Mouse (Mus musculus) CD4-positive, CD25-positive, alpha-beta regulatory T cell, adult 4 months (primary cell): ENCODE measurements around the gene Kat8. TPM values are rescaled to one million over a fixed set of nuclear protein-coding genes. Genes with fewer than 3 reads are reported as not detected.

Experiments used
- ATAC-seq: one replicate; pipeline ENCODE4 v1.8.0; 2017
- polyA plus RNA-seq, 2 experiments: library from polyadenylated mRNA; unstranded; fragments of 100-300 nt; shearing (Covaris generic); gene quantifications; one replicate each; pipeline ENCODE4 v1.2.1; 2017

Gene Kat8
- polyA plus RNA-seq, 2 experiments from 2014 or later = 39.8 to 41.9 TPM

DNA sequence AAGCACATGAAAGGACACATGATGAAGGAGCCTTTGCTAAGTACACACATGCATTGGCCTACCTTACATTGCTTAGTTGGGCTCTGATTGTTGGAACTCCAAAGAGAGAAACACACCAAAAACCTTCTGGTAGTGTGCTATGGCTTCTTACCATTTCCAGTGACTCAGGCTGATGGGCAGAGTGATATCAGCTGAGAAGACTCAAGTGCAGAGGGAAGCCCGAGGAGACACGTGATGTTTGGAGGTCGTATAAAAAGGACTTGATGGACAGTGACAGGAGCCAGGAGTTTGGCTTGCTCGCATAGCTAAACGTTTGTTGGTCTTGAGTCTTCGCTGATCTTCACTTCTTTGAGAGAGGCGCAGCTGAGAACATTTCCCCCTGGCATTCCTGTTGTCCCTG, 14.8 kb upstream of the Kat8 start:
- no peak for ATAC-seq

DNA sequence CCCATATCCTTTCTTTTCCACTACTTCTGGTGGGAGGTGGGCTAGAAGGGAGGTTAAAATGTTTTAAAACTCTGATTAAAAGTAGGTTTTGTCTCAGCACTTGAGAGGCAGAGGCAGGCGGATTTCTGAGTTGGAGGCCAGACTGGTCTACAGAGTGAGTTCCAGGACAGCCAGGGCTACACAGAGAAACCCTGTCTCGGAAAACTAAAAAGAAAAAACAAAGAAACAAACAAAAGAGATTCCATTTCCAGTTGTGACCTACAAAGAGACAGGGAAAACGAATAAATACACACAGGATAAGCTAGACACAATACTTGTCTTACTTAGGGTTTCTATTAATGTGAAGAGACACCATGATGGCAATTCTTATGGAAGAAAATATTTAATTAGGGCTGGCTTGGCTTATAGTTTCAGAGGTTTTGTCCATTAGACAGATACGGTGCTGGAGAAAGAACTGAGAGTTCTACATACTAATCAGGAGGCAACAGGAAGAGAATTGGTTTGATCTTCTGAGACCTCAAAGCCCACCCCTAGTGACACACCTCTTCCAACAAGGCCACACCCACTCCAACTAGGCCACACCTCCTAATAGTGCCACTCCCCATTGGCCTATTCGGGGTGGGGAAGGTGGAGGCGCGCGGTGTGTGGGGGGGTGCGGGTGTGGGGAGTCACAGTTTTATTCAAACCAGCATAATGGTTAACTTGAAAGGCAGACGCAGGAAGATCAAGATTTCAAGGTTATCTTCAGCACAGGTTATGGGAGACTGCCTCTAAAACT, 13.9 kb upstream of the Kat8 start:
- no peak for ATAC-seq

GRCm38 (mm10) chr7:127899997-127900396, 12.3 kb upstream of the Kat8 start:
- no peak for ATAC-seq

DNA sequence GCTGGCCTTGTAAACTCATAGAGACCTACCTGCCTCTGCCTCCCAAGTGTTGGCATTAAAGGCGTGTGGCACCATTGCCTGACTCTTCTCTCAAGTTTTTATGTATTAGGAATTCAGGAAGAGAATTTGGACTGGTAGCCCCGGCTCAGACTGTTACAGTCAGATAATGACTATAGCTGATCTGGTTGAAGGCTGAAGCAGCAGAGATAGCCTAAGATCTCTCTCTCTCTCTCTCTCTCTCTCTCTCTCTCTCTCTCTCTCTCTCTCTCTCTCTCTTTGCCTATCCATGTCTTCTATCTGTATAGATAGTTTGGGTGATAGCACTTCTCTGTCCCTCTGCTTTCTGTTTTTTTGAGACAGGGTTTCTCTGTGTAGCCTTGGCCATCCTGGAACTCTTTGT, 10.5 kb upstream of the Kat8 start:
- ATAC-seq = no peak

DNA sequence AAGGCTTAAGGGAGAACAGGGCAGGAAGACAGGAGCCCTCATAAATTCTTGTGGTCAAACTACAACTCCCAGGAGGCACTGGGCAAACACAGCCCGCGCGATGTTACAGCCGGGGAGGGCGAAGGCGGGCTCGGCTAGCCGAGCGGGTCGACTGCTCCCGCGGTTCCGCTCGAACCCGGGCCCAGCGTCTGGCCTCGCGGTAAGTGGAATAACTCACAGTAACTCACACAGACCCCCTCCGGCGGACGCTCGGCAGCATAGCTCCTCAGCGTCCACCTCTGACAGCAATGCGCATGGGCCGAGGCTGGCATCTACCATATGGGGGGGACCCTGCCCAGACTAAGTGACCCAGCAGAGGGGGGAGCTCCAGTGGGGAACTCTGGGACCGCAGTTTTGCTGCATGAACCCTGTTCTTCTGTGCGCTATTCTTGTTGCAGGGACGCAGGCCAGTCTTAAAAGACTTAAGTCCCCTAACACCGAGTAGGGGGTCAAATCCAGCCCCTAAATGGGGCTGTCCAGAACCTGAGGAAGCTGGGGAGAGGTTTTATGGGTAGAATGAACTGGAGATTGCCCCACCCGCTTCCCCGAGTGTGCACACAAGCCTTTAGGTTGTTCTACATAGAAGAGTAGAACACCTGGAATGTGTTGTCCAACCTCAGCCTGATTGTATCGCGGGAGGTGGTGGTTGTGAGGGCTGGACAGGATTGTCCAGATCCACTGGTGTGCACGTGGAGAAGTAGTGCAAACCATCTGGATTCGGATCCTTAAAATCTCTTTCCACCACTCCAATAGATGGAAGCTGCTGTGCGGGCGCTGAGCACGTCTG, 8.1 kb upstream of the Kat8 start, which contains the start of gene Bckdk:
Gene Bckdk, plus strand, starts transcription at position 112 of the 826 bp plus-strand sequence.
- peak; percentile 97 for ATAC-seq

DNA sequence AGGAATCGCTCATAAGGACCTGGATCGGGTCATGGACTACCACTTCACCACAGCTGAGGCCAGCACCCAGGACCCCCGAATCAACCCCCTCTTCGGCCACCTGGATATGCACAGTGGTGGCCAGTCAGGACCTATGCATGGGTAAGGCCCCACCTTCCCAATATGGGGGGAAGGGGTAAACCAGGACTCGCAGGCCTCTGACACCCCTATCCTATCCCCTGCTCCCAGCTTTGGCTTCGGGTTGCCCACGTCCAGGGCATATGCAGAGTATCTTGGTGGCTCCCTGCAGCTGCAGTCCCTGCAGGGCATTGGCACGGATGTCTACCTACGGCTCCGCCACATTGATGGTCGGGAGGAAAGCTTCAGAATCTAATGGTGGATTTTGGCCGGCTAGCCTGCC, 4.4 kb upstream of the Kat8 start:
- ATAC-seq = no peak

DNA sequence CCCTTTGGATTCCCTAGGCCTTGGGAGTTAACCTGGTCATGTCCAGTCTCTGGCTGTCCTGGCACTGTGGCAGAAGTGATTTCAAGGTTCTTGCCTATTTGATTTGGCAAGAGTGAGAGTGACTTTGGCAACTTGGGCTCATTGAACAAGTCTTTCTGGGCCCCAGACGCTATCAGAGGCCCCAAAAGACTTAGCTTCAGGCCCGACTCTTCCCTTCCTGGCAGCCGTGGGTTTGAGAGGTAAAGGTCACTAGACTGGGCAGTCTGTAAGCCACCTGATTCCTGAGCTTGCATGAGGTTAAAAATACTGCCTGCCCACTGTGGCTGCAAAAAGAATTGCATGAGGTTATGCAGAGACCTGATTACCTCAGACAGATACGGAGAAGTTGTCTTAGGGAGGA, 3.7 kb upstream of the Kat8 start:
- no peak for ATAC-seq

- no peak for ATAC-seq
These were observed 622 bp downstream of the Kat8 start for GRCm38 (mm10) chr7:127912938-127913337.

DNA sequence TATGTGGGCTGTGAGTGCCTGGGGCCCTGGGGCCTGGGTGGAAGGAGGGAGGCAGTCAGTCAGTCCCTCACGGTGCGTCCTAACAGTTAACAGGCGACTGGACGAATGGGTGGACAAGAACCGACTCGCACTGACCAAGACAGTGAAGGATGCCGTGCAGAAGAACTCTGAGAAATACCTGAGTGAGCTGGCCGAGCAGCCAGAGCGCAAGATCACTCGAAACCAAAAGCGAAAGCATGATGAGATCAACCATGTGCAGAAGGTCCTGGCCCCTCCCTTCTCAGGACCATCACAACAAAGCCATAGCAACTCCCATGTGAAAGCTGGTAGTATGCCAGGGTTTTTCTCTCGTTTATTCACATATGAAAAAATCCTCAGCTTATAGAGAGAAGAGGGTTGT, 3.0 kb downstream of the Kat8 start:
- no peak for ATAC-seq

- ATAC-seq = no peak
These were observed 5.9 kb downstream of the Kat8 start for GRCm38 (mm10) chr7:127918203-127918602.

DNA sequence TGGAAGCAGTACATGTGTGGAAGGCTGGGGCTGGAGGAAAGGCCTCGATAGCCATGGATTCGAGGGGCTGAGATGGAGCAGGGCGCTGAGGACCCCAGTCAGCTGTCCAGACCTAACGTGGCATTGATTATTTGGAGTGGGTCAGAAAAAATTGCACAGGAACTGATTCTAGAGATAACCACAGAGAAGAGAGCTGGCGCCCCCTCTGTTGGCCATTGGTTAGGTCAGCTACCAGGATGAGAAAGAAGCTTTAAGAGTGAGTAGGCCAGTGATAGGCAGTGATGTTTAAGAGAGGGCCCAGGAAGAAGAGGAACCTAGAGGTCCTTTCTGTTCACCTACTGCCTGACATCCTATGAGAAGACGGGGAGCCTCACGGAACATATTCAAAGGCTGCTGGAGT, 7.0 kb downstream of the Kat8 start:
- ATAC-seq = no peak

DNA sequence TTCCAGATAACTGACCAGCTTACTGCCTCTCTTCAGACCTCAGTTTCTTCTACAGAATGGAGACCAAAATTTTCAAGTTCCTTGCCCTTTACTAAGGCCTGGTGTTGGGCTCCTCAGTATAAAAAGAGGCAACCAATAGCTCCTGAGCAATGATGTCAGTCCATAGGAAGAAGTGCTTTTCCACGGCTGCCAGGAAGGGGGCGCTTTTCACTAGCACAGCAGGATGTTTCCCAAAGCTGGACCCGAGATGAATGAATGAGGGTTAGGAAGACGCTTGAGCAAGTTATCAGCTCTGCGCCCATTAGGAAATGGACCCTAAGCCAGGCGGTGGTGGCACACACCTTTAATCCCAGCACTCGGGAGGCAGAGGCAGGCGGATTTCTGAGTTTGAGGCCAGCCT, 9.2 kb downstream of the Kat8 start:
- no peak for ATAC-seq

GRCm38 (mm10) chr7:127922451-127923275, 10.3 kb downstream of the Kat8 start:
- peak; percentile 89 for ATAC-seq

DNA sequence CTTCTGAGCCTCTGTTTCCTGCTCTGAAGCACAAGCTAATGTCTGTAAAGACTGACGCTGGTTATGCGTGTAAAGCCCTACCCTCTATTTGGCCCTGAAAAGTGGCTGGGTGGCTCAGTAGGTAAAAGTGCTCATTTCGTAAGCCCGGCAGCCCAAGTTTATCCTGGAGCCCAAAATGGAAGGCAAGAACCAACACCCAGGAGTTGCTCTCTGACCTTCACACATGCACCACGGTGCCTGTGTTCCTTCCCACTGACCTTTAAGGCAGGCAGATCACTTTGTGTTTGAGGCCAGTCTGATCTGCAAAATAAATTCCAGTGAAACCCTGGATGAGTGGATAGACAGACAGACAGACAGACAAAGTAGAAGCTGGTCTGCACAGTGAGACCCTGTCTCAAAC, 11.4 kb downstream of the Kat8 start:
- no peak for ATAC-seq

DNA sequence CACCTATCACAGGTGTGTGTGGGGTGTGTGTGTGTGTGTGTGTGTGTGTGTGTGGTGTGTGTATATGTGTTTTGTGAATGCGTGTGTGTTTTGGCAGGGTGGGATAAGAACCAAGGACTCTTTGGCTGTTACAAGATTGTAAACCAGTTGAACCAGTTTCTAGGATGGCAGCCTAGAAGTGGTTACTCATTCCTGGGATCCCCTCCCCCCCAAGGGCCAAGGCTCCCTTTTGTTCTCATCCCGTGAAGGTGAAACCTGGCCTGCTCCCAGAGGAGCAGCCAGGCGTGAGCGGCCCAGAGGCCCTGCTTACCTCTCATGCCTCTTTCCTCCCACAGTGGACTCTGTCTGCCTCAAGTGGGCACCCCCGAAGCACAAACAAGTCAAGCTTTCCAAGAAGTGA, 12.9 kb downstream of the Kat8 start:
- no peak for ATAC-seq

GRCm38 (mm10) chr7:127926066-127926465, 13.8 kb downstream of the Kat8 start:
- no peak for ATAC-seq

GRCm38 (mm10) chr7:127926846-127927245, 14.5 kb downstream of the Kat8 start:
- no peak for ATAC-seq

DNA sequence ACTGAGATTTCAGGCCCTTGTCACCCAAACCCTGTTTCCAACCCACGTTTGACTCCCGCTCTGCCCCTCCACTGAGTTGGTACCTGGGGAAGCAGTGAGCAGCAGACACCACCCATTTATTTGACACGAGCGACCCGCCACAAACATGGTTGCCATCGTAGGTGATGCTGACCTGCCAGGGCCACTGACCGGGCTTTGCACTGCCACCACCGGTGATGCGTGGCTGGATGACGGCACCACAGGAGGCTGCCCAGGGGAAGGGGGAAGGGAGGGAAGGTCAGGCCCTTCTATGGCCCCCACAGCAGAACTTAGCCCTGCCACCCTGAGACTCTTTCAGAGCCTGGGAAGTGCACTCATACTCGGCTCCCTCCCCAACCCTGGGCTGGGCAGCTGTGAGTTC, 15.4 kb downstream of the Kat8 start:
- ATAC-seq = no peak

DNA sequence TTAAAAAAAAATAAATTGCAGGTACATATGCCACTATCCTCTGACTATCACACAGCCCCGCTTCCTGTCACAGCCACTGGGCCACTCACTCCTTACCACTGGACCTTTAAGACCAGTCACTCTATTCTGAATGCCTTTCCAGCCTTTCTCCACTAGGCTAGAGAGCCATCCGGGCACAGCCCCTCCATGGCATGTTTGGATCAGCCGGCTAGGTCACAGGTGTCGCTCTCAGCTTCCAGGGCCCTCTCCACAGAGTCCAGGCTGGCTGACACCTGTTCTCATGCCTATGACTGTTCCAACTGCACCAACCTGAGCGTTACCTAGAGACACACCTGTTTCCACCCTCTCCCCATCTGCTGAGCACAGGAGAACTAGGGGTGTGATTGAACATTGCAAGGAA, 16.3 kb downstream of the Kat8 start:
- no peak for ATAC-seq

GRCm38 (mm10) chr7:127929923-127930322, 17.6 kb downstream of the Kat8 start, which contains the start of gene Prss8:
TSS of gene Prss8 (minus strand) at chr7:127930104.
- ATAC-seq = no peak

- ATAC-seq = no peak
These were observed 18.3 kb downstream of the Kat8 start for GRCm38 (mm10) chr7:127930636-127931035.

- no peak for ATAC-seq
These were observed 19.2 kb downstream of the Kat8 start for GRCm38 (mm10) chr7:127931351-127932135.
